Mouse (Mus musculus) midbrain, postnatal 0 days (tissue): ENCODE results near the gene Sipa1l3. TPM values are rescaled to one million over a fixed set of nuclear protein-coding genes. Genes with fewer than 3 reads are reported as not detected.
A peak's percentile ranks its signal among the peaks of the same experiment; 100 is the strongest.

ENCODE experiments used
- ATAC-seq: fragments of 200-750 bp; cut with Nextera tagmentation; 2 replicates; pipeline ENCODE4 v1.8.0; 2017; ENCODE audit warnings: moderate number of reproducible peaks, mild to moderate bottlenecking, moderate TSS enrichment, moderate library complexity; ENCODE audit not compliant: low FRiP score
- DNase-seq: peaks from one replicate; pipeline ENCODE4 v3.0.0-alpha.2; 2015; ENCODE audit warnings: low spot score
- H3K27ac ChIP-seq: fragments of 300-500 bp; sonication (generic); 2 replicates; pipeline ENCODE4 v1.5.1; 2014; ENCODE audit warnings: low read depth, mild to moderate bottlenecking, low read length, mixed read lengths
- H3K27me3 ChIP-seq: fragments of 300-500 bp; sonication (generic); 2 replicates; pipeline ENCODE4 v1.6.1; 2014; ENCODE audit warnings: low read length, control low read depth, mixed read lengths; ENCODE audit not compliant: insufficient read depth
- H3K36me3 ChIP-seq: fragments of 300-500 bp; sonication (generic); 2 replicates; pipeline ENCODE4 v1.6.1; 2014; ENCODE audit warnings: low read length, control low read depth, mixed read lengths; ENCODE audit not compliant: insufficient read depth
- H3K4me1 ChIP-seq: fragments of 300-500 bp; sonication (generic); 2 replicates; pipeline ENCODE4 v1.6.1; 2014; ENCODE audit warnings: mild to moderate bottlenecking, control low read depth, antibody characterized with exemption, low read length, mixed read lengths; ENCODE audit not compliant: insufficient read depth
- H3K4me2 ChIP-seq: fragments of 300-500 bp; sonication (generic); 2 replicates; pipeline ENCODE4 v1.6.1; 2014; ENCODE audit warnings: low read depth, mild to moderate bottlenecking, low read length, mixed read lengths; ENCODE audit not compliant: poor library complexity, severe bottlenecking
- H3K4me3 ChIP-seq: fragments of 300-500 bp; sonication (generic); 2 replicates; pipeline ENCODE4 v1.5.1; 2014; ENCODE audit warnings: low read depth, mild to moderate bottlenecking, low read length, moderate library complexity
- H3K9ac ChIP-seq: fragments of 300-500 bp; sonication (generic); replicated peaks from 2 replicates; pipeline ENCODE4 v1.6.1; 2014; ENCODE audit warnings: mild to moderate bottlenecking, low read length, moderate library complexity, mixed read lengths; ENCODE audit not compliant: poor library complexity, severe bottlenecking
- H3K9me3 ChIP-seq: fragments of 300-500 bp; sonication (generic); 2 replicates; pipeline ENCODE4 v1.6.1; 2016; ENCODE audit warnings: low read length, control low read depth
- CTCF ChIP-seq: IDR thresholded peaks from 2 replicates; pipeline ENCODE4 v1.5.1; 2016; ENCODE audit warnings: antibody characterized with exemption, mild to moderate bottlenecking
- WGBS: fragments of 180-500 bp; shearing (Covaris S2); extraction: QIAGEN DNeasy Blood & Tissue Kit; methylation state at CpG from one replicate; pipeline ENCODE4 v1.1.7; 2014; 5-methylcytosine and 5-hydroxymethylcytosine counted together
- polyA plus RNA-seq: library from polyadenylated mRNA; unstranded; fragments of >200 nt; fragmentation: Nextera tagmentation; extraction: Ambion mirVana; gene quantifications from 2 replicates; pipeline ENCODE4 v1.2.1, GENCODE M21; 2015
- total RNA-seq: library from RNA; depleted of rRNA; stranded (reverse); fragments of >200 nt; gene quantifications from 2 replicates; pipeline ENCODE4 v1.2.3, GENCODE M21; 2014

Gene Sipa1l3
- total and polyA plus RNA-seq, 2 experiments from 2014 or later = 13.9 to 80.7 TPM

GRCm38 (mm10) chr7:29289856-29290255 lies 228.6 kb downstream of the Sipa1l3 start:
- H3K9ac ChIP-seq = no peak overlapping the region
- no peaks in the 10 kb centered on the region for H3K36me3 ChIP-seq
- H3K27me3 ChIP-seq = 0 out of 2 replicates have a peak, but pooled peaks cover under 1% of the 10 kb centered on the region
- no peak overlapping the region for H3K4me3 ChIP-seq
- WGBS = 82% methylated on average over 6 of the region's 6 CpGs
- DNase-seq = no peak
- no peaks in the 10 kb centered on the region for H3K9me3 ChIP-seq
- no peak overlapping the region for H3K4me2 ChIP-seq
- no peaks in the 10 kb centered on the region for H3K4me1 ChIP-seq
- no peak overlapping the region for H3K27ac ChIP-seq
- TF ChIP-seq CTCF = no peak
- no peak for ATAC-seq

DNA sequence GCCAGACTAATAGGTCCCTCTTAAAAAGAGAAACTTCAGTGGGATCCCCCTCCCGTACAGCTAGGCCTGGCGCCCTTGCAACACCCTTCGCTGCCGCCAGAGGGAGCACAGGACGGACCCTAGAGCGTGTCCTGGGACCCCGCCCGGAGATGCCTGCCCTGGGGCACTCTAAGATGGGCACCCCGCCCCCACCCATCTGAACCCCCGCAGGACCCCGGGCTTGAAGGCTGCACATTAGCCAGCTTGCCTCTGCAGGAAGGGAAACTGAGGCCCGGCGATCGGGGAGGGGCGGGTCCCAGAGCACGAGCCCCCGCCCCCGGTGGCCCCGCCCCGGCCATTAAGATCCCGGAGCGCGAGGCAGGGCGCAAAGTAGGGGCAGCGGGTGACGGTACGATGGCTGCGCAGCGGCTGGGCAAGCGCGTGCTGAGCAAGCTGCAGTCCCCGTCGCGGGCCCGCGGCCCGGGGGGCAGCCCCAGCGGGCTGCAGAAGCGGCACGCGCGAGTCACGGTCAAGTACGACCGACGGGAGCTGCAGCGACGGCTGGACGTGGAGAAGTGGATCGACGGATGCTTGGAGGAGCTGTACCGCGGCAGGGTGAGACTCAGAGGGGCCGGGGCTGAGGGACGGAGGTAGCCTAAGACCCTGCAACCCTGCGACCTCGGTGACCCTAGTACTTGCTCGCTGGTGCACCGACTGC lies 229.4 kb downstream of the Sipa1l3 start, which contains the start of gene Ppp1r14a:
Ppp1r14a (plus strand) TSS at position 367 of the 697 bp plus-strand sequence.
- no peaks in the 10 kb centered on the region for H3K9me3 ChIP-seq
- 1% methylated on average over 55 of the region's 59 CpGs for WGBS
- H3K4me1 ChIP-seq = no peaks in the 10 kb centered on the region
- H3K27ac ChIP-seq = no peak within 1 kb of the TSS
- H3K36me3 ChIP-seq = no peaks in the 10 kb centered on the region
- 0 out of 2 replicates have a peak, but pooled peaks have one; percentile 14 for ATAC-seq
- H3K9ac ChIP-seq = peak within 1 kb of the TSS; percentile 20
- DNase-seq = no peak
- peak within 1 kb of the TSS; percentile 32 for H3K4me3 ChIP-seq
- peak within 1 kb of the TSS; percentile 56 for H3K4me2 ChIP-seq
- peak; percentile 73 for TF ChIP-seq CTCF
- 0 out of 2 replicates have a peak, but pooled peaks cover 5% of the 10 kb centered on the region for H3K27me3 ChIP-seq

DNA sequence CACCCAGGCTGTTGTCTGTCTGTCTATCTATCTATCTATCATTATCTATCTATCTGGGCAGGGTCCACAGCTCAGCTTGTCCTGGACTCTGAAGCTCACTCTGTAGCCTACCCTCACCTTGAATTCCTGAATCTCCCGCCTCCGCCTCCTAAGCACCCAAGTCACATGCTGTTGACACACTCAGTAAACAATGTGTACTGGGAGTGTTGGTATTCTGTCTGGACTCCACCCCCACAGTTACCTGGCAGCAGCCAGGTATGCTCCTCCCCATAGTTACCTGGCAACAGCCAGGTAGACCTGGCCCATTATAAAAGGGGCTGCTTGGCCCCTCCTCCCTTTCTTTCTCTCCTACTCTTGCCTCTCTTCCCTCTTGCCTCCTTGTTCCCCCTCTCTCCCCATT lies 230.4 kb downstream of the Sipa1l3 start:
- DNase-seq (no peak), ATAC-seq (no peak)
- 0 out of 2 replicates have a peak, but pooled peaks cover 5% of the 10 kb centered on the region for H3K27me3 ChIP-seq
- no peak overlapping the region for H3K9ac ChIP-seq
- no peak overlapping the region for H3K4me2 ChIP-seq
- no peak for TF ChIP-seq CTCF
- no peak overlapping the region for H3K27ac ChIP-seq
- H3K4me3 ChIP-seq = no peak overlapping the region
- H3K4me1 ChIP-seq = no peaks in the 10 kb centered on the region
- H3K9me3 ChIP-seq = no peaks in the 10 kb centered on the region
- no peaks in the 10 kb centered on the region for H3K36me3 ChIP-seq
- WGBS = 95% methylated on average over 2 of the region's 2 CpGs

GRCm38 (mm10) chr7:29287481-29287880 lies 231.0 kb downstream of the Sipa1l3 start:
- Histone ChIP-seq H3K4me2 (no peak overlapping the region), H3K4me3 (no peak overlapping the region), H3K36me3 (no peaks in the 10 kb centered on the region), H3K9ac (no peak overlapping the region), H3K27ac (no peak overlapping the region), H3K9me3 (no peaks in the 10 kb centered on the region), H3K4me1 (no peaks in the 10 kb centered on the region), H3K27me3 (0 out of 2 replicates have a peak, but pooled peaks cover 8% of the 10 kb centered on the region)
- DNase-seq (no peak), ATAC-seq (no peak)
- WGBS = 90% methylated on average over 7 of the region's 7 CpGs
- TF ChIP-seq CTCF = peak; percentile 20

DNA sequence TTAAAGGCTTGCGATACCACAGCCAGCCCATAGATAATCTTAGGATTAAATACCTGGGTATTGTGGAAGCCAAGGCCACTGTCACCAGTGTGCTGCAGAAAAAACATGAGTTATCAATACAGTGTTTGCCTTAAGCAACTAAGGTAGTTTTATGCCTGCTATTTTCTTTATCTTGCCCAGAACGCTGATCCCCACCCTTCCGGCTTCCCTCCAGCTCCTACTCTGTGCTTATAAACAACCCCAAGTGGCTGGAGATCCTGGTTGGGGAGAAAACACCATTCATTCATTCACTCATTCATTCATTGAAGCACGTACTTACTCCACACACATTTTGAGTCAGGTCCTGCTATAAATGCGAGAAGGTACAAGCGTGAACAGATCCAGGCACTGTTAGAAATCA lies 233.9 kb downstream of the Sipa1l3 start:
- H3K27ac ChIP-seq = no peak overlapping the region
- 0 out of 2 replicates have a peak, but pooled peaks cover 2% of the 10 kb centered on the region for H3K4me1 ChIP-seq
- 0 out of 2 replicates have a peak, but pooled peaks cover 8% of the 10 kb centered on the region for H3K27me3 ChIP-seq
- no peak for TF ChIP-seq CTCF
- no peak overlapping the region for H3K9ac ChIP-seq
- ATAC-seq (no peak), DNase-seq (no peak)
- H3K4me3 ChIP-seq = no peak overlapping the region
- H3K9me3 ChIP-seq = no peaks in the 10 kb centered on the region
- 83% methylated on average over 6 of the region's 6 CpGs for WGBS
- no peaks in the 10 kb centered on the region for H3K36me3 ChIP-seq
- no peak overlapping the region for H3K4me2 ChIP-seq

- Histone ChIP-seq H3K4me1 (0 out of 2 replicates have a peak, but pooled peaks cover 2% of the 10 kb centered on the region), H3K27me3 (0 out of 2 replicates have a peak, but pooled peaks cover 8% of the 10 kb centered on the region), H3K27ac (no peak overlapping the region), H3K4me3 (no peak overlapping the region), H3K9me3 (no peaks in the 10 kb centered on the region), H3K4me2 (no peak overlapping the region), H3K36me3 (no peaks in the 10 kb centered on the region), H3K9ac (no peak overlapping the region)
- 81% methylated on average over 4 of the region's 4 CpGs for WGBS
- no peak for DNase-seq
- ATAC-seq = no peak
- no peak for TF ChIP-seq CTCF
These were observed 234.6 kb downstream of the Sipa1l3 start for GRCm38 (mm10) chr7:29283876-29284275.
